Mouse (Mus musculus) layer of hippocampus, adult 2 months (tissue): ENCODE results near the gene Ssx2ip. TPM values are rescaled to one million over a fixed set of nuclear protein-coding genes. Genes with fewer than 3 reads are reported as not detected.

ENCODE experiments used
- DNase-seq, 2 experiments: peaks; one replicate each; pipeline ENCODE4 v3.0.0; 2022; ENCODE audit warnings: low spot score in 2 of 2
- H3K27ac ChIP-seq: fragments of 200-600 bp; 2 replicates; pipeline ENCODE4 v1.8.1; 2022
- H3K4me3 ChIP-seq: fragments of 200-600 bp; 2 replicates; pipeline ENCODE4 v1.8.1; 2022; ENCODE audit warnings: mild to moderate bottlenecking
- CTCF ChIP-seq: fragments of 200-600 bp; conservative IDR thresholded peaks from 2 replicates; pipeline ENCODE4 v1.8.1; 2022; ENCODE audit warnings: antibody characterized with exemption, mild to moderate bottlenecking, moderate library complexity
- total RNA-seq, 2 experiments: library from RNA; stranded (reverse); gene quantifications; 2 replicates each; pipeline ENCODE4 v1.2.3; 2021

Ssx2ip gene
- total RNA-seq, 2 experiments from 2014 or later = 99.7 to 107 TPM

GRCm38 (mm10) chr3:146379740-146380466, 24.5 kb upstream of the Ssx2ip start:
- TF ChIP-seq CTCF = no peak
- Histone ChIP-seq H3K27ac (no peak overlapping the region), H3K4me3 (no peak overlapping the region)
- no peak for DNase-seq

DNA sequence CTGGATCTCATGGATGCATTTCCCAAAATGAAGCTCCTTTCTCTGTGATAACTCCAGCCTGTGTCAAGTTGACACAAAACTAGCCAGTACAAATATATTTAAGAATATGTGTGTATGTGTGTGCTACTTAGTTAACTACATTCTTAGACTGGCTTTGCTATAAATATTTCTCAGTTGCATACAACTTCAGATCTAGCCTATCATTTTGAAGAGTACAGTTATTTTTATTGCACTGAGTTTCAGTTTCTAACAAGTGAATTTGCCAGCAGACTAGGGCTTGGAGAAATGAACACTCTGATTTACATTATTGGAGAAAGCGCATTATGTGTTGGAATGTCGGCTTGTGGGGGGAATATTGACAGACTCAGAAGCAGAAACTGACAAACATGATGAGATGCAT, 23.6 kb upstream of the Ssx2ip start:
- H3K27ac ChIP-seq = no peak overlapping the region
- no peak overlapping the region for H3K4me3 ChIP-seq
- no peak for TF ChIP-seq CTCF
- no peak for DNase-seq

GRCm38 (mm10) chr3:146381471-146381870, 23.0 kb upstream of the Ssx2ip start:
- peak; percentile 17; the same call in 1 of the 2 replicates for TF ChIP-seq CTCF
- DNase-seq = no peak
- Histone ChIP-seq H3K4me3 (no peak overlapping the region), H3K27ac (no peak overlapping the region)

DNA sequence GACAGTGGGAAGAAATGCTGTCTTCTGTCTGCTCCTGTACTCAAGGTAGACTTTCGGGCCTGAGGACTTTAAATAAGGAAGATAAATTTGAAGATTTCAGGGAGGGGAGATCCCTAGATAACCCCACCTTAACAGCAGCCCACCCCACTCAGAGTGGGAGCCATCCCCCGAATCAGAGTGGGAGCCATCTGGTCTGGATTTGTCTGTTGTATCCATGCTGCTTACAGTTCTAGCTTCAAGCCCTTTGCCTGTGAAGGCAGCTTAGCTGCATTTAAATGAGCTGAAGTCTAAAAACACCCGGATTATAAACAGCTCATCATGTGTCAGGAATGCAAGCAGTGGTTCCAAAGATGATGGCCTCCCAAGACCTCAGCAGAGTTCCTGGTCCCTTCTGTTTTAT, 17.6 kb upstream of the Ssx2ip start:
- Histone ChIP-seq H3K27ac (no peak overlapping the region), H3K4me3 (no peak overlapping the region)
- no peak for DNase-seq
- no peak for TF ChIP-seq CTCF

DNA sequence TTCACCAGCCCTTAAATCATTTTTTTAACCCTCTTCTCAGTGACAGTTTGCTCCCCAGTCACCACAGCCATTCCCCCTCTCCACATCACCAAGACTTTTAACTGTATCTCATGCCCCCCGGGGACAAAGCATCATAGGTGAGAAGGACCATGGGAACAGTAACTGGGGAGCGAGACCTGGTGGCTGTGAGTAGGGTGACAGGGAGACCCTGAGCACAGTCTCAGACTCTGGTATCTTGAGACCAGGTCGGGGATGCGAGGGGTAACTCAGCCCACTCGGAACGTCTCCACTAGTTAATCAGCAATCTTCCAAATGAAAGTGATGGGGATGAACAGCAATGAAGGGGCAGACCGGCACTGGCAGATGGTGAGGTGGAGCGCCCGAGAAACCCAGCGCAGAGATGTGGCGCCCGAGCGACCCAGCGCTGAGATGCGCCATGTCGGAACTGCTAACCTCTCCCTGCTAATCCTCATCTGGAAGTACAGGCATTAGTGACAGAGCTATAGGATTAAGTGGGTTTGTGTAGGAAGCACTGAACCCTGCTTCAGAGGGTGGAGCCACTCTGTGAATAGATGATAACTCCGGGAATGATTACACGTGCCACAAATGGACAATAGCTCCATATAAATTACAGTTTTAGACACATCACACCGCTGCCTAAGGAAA, 11.7 kb upstream of the Ssx2ip start:
- Histone ChIP-seq H3K27ac (no peak overlapping the region), H3K4me3 (no peak overlapping the region)
- TF ChIP-seq CTCF = no peak; the same call in 1 of the 2 replicates
- DNase-seq = no peak

- Histone ChIP-seq H3K4me3 (no peak overlapping the region), H3K27ac (no peak overlapping the region)
- TF ChIP-seq CTCF = no peak
- peak in 1 of 2 experiments; percentile 48 for DNase-seq
These were observed 10.8 kb upstream of the Ssx2ip start for GRCm38 (mm10) chr3:146393641-146394100.

- Histone ChIP-seq H3K27ac (peak overlapping the region; percentile 72), H3K4me3 (no peak overlapping the region)
- DNase-seq = no peak
- no peak for TF ChIP-seq CTCF
These were observed 8.2 kb upstream of the Ssx2ip start for GRCm38 (mm10) chr3:146396256-146396655.

DNA sequence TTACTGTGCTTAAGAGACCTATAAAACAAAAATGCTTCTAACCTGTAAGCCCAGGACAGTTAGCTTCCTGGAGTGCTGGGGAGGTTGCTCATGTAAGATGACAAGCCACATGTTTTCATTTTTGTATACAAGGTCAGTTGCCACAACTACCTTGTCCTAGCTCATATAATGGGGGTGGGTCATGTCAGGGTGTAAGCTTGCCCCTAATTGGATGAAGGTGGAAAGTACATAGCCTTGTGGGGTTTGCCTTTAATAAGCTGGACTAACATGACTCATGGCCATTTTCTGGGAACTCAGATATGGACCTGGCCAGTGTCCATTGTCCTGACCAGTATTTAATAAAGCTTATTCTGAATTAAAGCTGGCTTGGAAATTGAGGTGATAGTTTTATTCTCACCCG, 7.5 kb upstream of the Ssx2ip start:
- DNase-seq = no peak
- Histone ChIP-seq H3K27ac (0 out of 2 replicates have a peak overlapping the region, but pooled peaks have one; percentile 36), H3K4me3 (no peak overlapping the region)
- TF ChIP-seq CTCF = no peak

GRCm38 (mm10) chr3:146397847-146398246, 6.6 kb upstream of the Ssx2ip start:
- no peak overlapping the region for H3K4me3 ChIP-seq
- H3K27ac ChIP-seq = no peak overlapping the region
- DNase-seq = no peak
- TF ChIP-seq CTCF = no peak

DNA sequence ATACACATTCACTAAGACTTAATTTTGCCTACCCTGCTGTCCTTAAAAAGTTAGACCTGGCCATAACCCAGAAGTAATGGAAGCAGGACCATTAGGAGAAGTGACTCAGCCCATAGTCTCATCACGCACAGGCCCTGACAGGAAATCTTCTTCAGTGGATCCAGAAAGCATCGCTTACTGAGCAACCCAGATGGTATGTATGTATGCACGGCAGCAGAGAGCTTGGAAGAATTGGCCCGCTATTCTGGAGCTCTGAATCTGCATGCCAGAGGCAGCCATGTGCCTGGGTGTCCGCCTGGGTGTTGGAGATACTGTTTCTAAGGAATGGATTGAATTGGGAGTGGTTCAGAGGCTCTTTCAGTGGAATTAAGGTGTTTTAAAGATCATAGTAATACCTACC, 5.2 kb upstream of the Ssx2ip start:
- no peak overlapping the region for H3K27ac ChIP-seq
- TF ChIP-seq CTCF = no peak
- no peak overlapping the region for H3K4me3 ChIP-seq
- no peak for DNase-seq

- Histone ChIP-seq H3K4me3 (peak overlapping the region; percentile 96), H3K27ac (peak overlapping the region; percentile 100)
- no peak for TF ChIP-seq CTCF
- no peak for DNase-seq
These were observed 672 bp upstream of the Ssx2ip start for GRCm38 (mm10) chr3:146403770-146404169.

- DNase-seq = no peak
- TF ChIP-seq CTCF = no peak
- Histone ChIP-seq H3K27ac (peak overlapping the region; percentile 100), H3K4me3 (peak overlapping the region; percentile 96)
These were observed 968 bp downstream of the Ssx2ip start for GRCm38 (mm10) chr3:146405213-146406006.

GRCm38 (mm10) chr3:146406007-146406341, 1.5 kb downstream of the Ssx2ip start:
- TF ChIP-seq CTCF = no peak
- DNase-seq = no peak
- peak overlapping the region; percentile 96 for H3K4me3 ChIP-seq
- H3K27ac ChIP-seq = peak overlapping the region; percentile 100; the same call in 1 of the 2 replicates
